Mouse (Mus musculus): ENCODE measurements around the gene Aldh1l2. TPM values are rescaled to one million over a fixed set of nuclear protein-coding genes. Genes with fewer than 3 reads are reported as not detected.
"Not testable (repeated sequence)": the region's sequence is repeated elsewhere in the genome, so short reads cannot be mapped to it uniquely, and the experiment has no call there.

Aldh1l2 gene
- polyA plus RNA-seq, 1 experiment from 2014 or later: 11.5 TPM

- no peak overlapping the region for H3K27ac ChIP-seq
- peaks cover 17% of the 10 kb centered on the region; the same call in 1 of the 2 replicates for H3K36me3 ChIP-seq (ENCODE audit: poor library complexity, severe bottlenecking)
- no peak overlapping the region for H3K9ac ChIP-seq
- 80% methylated on average over 6 of the region's 6 CpGs for WGBS
- peaks cover 9% of the 10 kb centered on the region for H3K4me1 ChIP-seq
- H3K9me3 ChIP-seq (replicated peaks): no peaks in the 10 kb centered on the region
- H3K4me3 ChIP-seq: no peak overlapping the region
- H3K4me2 ChIP-seq: no peak overlapping the region
- no peak for ATAC-seq
- H3K27me3 ChIP-seq: no peaks in the 10 kb centered on the region
Observed at GRCm38 (mm10) chr10:83530384-83530967, 3.5 kb downstream of the Aldh1l2 start.

- not testable (repeated sequence) for H3K27ac ChIP-seq; H3K27me3 ChIP-seq; H3K9ac ChIP-seq; ATAC-seq; H3K9me3 ChIP-seq (replicated peaks); H3K4me1 ChIP-seq; H3K4me3 ChIP-seq; H3K4me2 ChIP-seq
- peaks cover 58% of the 10 kb centered on the region for H3K36me3 ChIP-seq (ENCODE audit: poor library complexity, severe bottlenecking)
Observed at GRCm38 (mm10) chr10:83524238-83524637, 9.7 kb downstream of the Aldh1l2 start.

DNA sequence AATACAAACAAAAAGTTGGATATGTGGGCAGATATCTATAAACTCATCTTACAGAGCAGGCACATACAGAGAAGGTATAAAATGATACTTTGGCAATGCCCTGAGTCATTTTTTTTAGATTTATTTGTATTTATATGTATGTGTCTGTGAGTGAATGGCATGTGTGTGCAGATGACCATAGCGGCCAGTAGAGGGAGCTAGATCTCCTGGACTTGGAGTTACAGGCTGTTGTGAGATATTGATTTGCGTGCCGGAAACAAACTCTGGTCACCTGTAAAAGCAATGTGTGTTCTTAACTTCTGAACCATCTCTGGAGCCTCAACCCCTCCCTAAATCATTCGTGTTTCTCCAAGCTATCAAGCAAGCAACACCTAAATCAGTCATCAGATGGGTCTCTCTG, 12.9 kb downstream of the Aldh1l2 start:
- H3K36me3 ChIP-seq (ENCODE audit: poor library complexity, severe bottlenecking): peaks cover 70% of the 10 kb centered on the region
- no peak for ATAC-seq
- no peaks in the 10 kb centered on the region for H3K4me1 ChIP-seq
- no peak overlapping the region for H3K9ac ChIP-seq
- no peak overlapping the region for H3K27ac ChIP-seq
- no peak overlapping the region for H3K4me3 ChIP-seq
- no peaks in the 10 kb centered on the region for H3K27me3 ChIP-seq
- no peaks in the 10 kb centered on the region for H3K9me3 ChIP-seq (replicated peaks)
- no peak overlapping the region for H3K4me2 ChIP-seq
- WGBS: 79% methylated on average over 4 of the region's 4 CpGs

- Histone ChIP-seq H3K27me3 (no peaks in the 10 kb centered on the region), H3K36me3 (ENCODE audit: poor library complexity, severe bottlenecking) (peaks cover 59% of the 10 kb centered on the region), H3K9ac (no peak overlapping the region), H3K4me1 (no peaks in the 10 kb centered on the region), H3K27ac (no peak overlapping the region), H3K4me3 (no peak overlapping the region), H3K4me2 (no peak overlapping the region), H3K9me3 (replicated peaks) (no peaks in the 10 kb centered on the region)
- ATAC-seq: no peak
- WGBS: 88% methylated on average over 8 of the region's 8 CpGs
Observed at GRCm38 (mm10) chr10:83513736-83514135, 20.2 kb downstream of the Aldh1l2 start.

- no peak for ATAC-seq
- Histone ChIP-seq H3K27me3 (no peaks in the 10 kb centered on the region), H3K9me3 (replicated peaks) (no peaks in the 10 kb centered on the region), H3K4me2 (no peak overlapping the region), H3K4me1 (no peaks in the 10 kb centered on the region), H3K36me3 (ENCODE audit: poor library complexity, severe bottlenecking) (peaks cover 58% of the 10 kb centered on the region), H3K4me3 (no peak overlapping the region), H3K9ac (no peak overlapping the region), H3K27ac (no peak overlapping the region)
- 82% methylated on average over 5 of the region's 5 CpGs for WGBS
Observed at GRCm38 (mm10) chr10:83511304-83511703, 22.6 kb downstream of the Aldh1l2 start.

DNA sequence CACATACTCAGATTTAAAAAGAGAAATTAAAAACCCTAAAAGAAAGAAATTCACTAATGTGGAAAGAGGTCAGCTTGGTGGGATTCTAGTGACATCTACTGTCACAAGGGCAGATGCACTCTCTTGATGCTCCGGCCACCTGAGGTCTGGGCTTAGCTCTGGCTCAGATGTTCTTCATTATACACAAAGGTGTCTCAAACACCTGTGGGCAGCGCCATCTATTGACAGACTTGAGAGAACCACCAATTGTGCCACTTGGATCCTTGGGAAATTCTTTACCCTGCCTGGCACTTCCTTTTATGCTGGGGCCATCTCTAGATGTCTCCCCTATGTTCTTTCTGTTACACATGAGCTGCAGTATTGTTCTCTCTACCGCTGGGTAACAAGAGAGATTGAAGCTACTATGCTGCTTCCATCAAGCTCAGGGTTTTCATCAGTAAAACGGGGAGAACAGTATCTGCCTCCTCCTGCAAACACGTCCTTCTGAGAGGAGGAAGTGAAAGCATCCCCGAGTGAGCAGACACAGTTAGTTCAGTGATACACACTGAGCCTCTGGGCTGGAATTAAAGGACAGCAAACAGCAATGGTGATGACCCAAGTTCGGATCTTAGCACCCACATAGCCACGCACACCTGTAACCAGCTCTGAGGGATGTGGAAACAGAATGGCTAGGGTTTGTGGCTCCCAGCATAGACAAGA, 24.8 kb downstream of the Aldh1l2 start:
- Histone ChIP-seq H3K9me3 (replicated peaks) (no peaks in the 10 kb centered on the region), H3K4me3 (no peak overlapping the region), H3K4me2 (no peak overlapping the region), H3K27ac (no peak overlapping the region), H3K4me1 (no peaks in the 10 kb centered on the region), H3K27me3 (no peaks in the 10 kb centered on the region), H3K9ac (no peak overlapping the region), H3K36me3 (ENCODE audit: poor library complexity, severe bottlenecking) (peaks cover 63% of the 10 kb centered on the region)
- ATAC-seq: no peak
- 69% methylated on average over 8 of the region's 8 CpGs for WGBS

- Histone ChIP-seq H3K9ac (no peak overlapping the region), H3K27ac (no peak overlapping the region), H3K27me3 (no peaks in the 10 kb centered on the region), H3K36me3 (ENCODE audit: poor library complexity, severe bottlenecking) (peaks cover 32% of the 10 kb centered on the region), H3K4me3 (no peak overlapping the region), H3K4me1 (no peaks in the 10 kb centered on the region), H3K4me2 (no peak overlapping the region), H3K9me3 (replicated peaks) (no peaks in the 10 kb centered on the region)
- WGBS: 87% methylated on average over 13 of the region's 13 CpGs
- no peak for ATAC-seq
Observed at GRCm38 (mm10) chr10:83497321-83497720, 36.6 kb downstream of the Aldh1l2 start.

DNA sequence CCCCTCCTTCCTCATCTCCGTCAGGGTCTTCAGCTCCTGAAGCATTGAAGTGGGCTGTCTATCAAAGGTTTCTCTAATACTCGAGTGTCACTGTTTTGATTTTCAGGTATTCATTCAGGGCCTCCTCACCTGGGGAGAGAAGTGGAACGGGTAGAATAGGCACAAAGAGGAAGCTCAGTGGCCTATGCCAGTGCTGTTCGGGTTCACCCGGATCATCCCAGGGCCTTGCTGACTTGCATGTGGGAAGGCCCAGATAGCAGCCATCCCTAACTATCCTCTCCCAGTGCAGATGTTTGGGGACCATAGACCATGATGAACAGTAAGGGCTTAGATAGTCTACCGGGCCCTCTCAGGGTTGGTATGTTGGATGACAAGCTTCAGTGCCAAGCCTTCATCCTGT, 43.4 kb downstream of the Aldh1l2 start:
- peaks cover 66% of the 10 kb centered on the region for H3K36me3 ChIP-seq (ENCODE audit: poor library complexity, severe bottlenecking)
- WGBS: 87% methylated on average over 6 of the region's 6 CpGs
- H3K9ac ChIP-seq: no peak overlapping the region
- no peak overlapping the region for H3K4me2 ChIP-seq
- H3K27me3 ChIP-seq: no peaks in the 10 kb centered on the region
- no peaks in the 10 kb centered on the region for H3K9me3 ChIP-seq (replicated peaks)
- no peak for ATAC-seq
- H3K27ac ChIP-seq: no peak overlapping the region
- H3K4me1 ChIP-seq: no peaks in the 10 kb centered on the region
- H3K4me3 ChIP-seq: no peak overlapping the region

GRCm38 (mm10) chr10:83477286-83477685, 56.7 kb downstream of the Aldh1l2 start:
- H3K4me3 ChIP-seq: no peak overlapping the region
- no peak for ATAC-seq
- H3K4me1 ChIP-seq: no peaks in the 10 kb centered on the region
- WGBS: 86% methylated on average over 5 of the region's 5 CpGs
- H3K27me3 ChIP-seq: no peaks in the 10 kb centered on the region
- H3K27ac ChIP-seq: no peak overlapping the region
- H3K9me3 ChIP-seq (replicated peaks): peaks cover 8% of the 10 kb centered on the region; the same call in 1 of the 2 replicates
- H3K4me2 ChIP-seq: no peak overlapping the region
- peaks cover 8% of the 10 kb centered on the region for H3K36me3 ChIP-seq (ENCODE audit: poor library complexity, severe bottlenecking)
- H3K9ac ChIP-seq: no peak overlapping the region

GRCm38 (mm10) chr10:83475226-83475625, 58.7 kb downstream of the Aldh1l2 start:
- H3K4me3 ChIP-seq: no peak overlapping the region
- no peak overlapping the region for H3K4me2 ChIP-seq
- H3K4me1 ChIP-seq: no peaks in the 10 kb centered on the region
- peaks cover 6% of the 10 kb centered on the region; the same call in 1 of the 2 replicates for H3K9me3 ChIP-seq (replicated peaks)
- H3K9ac ChIP-seq: no peak overlapping the region
- ATAC-seq: no peak
- no peaks in the 10 kb centered on the region for H3K27me3 ChIP-seq
- H3K36me3 ChIP-seq (ENCODE audit: poor library complexity, severe bottlenecking): peaks cover 8% of the 10 kb centered on the region
- H3K27ac ChIP-seq: no peak overlapping the region
- WGBS: 96% methylated on average over 13 of the region's 13 CpGs

DNA sequence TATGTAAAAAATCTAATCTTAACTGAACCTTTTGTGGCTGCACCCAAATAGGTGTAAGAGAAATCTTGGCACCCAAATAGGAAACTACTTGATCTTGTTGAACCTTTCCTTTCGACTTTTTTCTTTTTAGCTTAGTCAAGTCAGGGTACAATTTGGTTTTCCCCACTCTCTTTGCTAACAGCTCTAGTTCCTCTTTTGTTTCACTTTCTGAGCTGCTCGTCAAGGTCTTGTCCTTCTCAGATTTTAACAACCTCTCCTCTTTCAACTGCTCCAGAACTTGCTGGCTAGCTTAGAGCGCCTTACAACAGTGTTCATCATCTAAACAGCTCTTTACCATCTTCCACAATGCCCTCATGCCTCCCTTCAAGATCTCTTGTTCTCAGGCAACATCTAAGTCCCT, 76.4 kb downstream of the Aldh1l2 start:
- 94% methylated on average over 3 of the region's 3 CpGs for WGBS
- Histone ChIP-seq H3K9ac (no peak overlapping the region), H3K9me3 (replicated peaks) (peaks cover 43% of the 10 kb centered on the region), H3K4me3 (no peak overlapping the region), H3K27me3 (no peaks in the 10 kb centered on the region), H3K27ac (no peak overlapping the region), H3K36me3 (ENCODE audit: poor library complexity, severe bottlenecking) (peaks cover 25% of the 10 kb centered on the region), H3K4me1 (no peaks in the 10 kb centered on the region), H3K4me2 (no peak overlapping the region)
- no peak for ATAC-seq

- Histone ChIP-seq H3K36me3 (ENCODE audit: poor library complexity, severe bottlenecking) (peaks cover 22% of the 10 kb centered on the region; the same call in 1 of the 2 replicates), H3K27ac (no peak overlapping the region), H3K4me3 (no peak overlapping the region), H3K9me3 (replicated peaks) (peaks cover 50% of the 10 kb centered on the region), H3K4me2 (no peak overlapping the region), H3K9ac (no peak overlapping the region), H3K4me1 (no peaks in the 10 kb centered on the region), H3K27me3 (no peaks in the 10 kb centered on the region)
- no peak for ATAC-seq
- WGBS: 92% methylated on average over 7 of the region's 7 CpGs
Observed at GRCm38 (mm10) chr10:83448582-83448981, 85.4 kb downstream of the Aldh1l2 start.

All from forebrain, embryonic 13.5 days (tissue).